Mouse (Mus musculus) bone marrow macrophage, adult 2 months (primary cell): ENCODE measurements around the gene Cwh43.

Experiments
- CTCF ChIP-seq: IDR thresholded peaks from 2 replicates; pipeline ENCODE4 v1.5.1; 2012; ENCODE audit warnings: low read depth, mild to moderate bottlenecking, low read length, moderate library complexity
- POLR2A ChIP-seq: IDR thresholded peaks from 2 replicates; pipeline ENCODE4 v1.6.1; 2012; ENCODE audit warnings: mild to moderate bottlenecking, low read depth, low read length, borderline replicate concordance

GRCm38 (mm10) chr5:73381510-73381909 lies 24.4 kb upstream of the Cwh43 start:
- no peak for TF ChIP-seq CTCF
- TF ChIP-seq POLR2A = no peak
